Mouse (Mus musculus) brown adipose tissue, adult 24 weeks (tissue): Measurements from ENCODE around the gene Med13l. TPM values are rescaled to one million over a fixed set of nuclear protein-coding genes. Genes with fewer than 3 reads are reported as not detected.

ENCODE experiments used
- H3K27ac ChIP-seq: fragments of 200-500 bp; replicated peaks from 2 replicates; pipeline ENCODE4 v1.5.1; 2012; ENCODE audit warnings: low read depth, mild to moderate bottlenecking, low read length
- H3K4me1 ChIP-seq: fragments of 200-500 bp; 2 replicates; pipeline ENCODE4 v1.6.1; 2012; ENCODE audit warnings: low read length, mixed read lengths; ENCODE audit not compliant: control insufficient read depth, insufficient read depth, insufficient read length
- H3K4me3 ChIP-seq: fragments of 200-500 bp; 2 replicates; pipeline ENCODE4 v1.5.1; 2012; ENCODE audit warnings: low read depth, mild to moderate bottlenecking, low read length, moderate library complexity; ENCODE audit not compliant: insufficient read depth
- polyA plus RNA-seq: library from polyadenylated mRNA; stranded (reverse); fragments of >200 nt; gene quantifications from 2 replicates; pipeline ENCODE4 v1.2.4, GENCODE M21; 2012; ENCODE audit not compliant: missing spikeins, insufficient read depth, insufficient read length

Med13l gene
- polyA plus RNA-seq, 1 experiment = 11.4 TPM

GRCm38 (mm10) chr5:118532659-118533058 lies 27.8 kb upstream of the Med13l start:
- H3K4me3 ChIP-seq = no peak overlapping the region
- H3K27ac ChIP-seq = no peak overlapping the region
- H3K4me1 ChIP-seq = no peaks in the 10 kb centered on the region

DNA sequence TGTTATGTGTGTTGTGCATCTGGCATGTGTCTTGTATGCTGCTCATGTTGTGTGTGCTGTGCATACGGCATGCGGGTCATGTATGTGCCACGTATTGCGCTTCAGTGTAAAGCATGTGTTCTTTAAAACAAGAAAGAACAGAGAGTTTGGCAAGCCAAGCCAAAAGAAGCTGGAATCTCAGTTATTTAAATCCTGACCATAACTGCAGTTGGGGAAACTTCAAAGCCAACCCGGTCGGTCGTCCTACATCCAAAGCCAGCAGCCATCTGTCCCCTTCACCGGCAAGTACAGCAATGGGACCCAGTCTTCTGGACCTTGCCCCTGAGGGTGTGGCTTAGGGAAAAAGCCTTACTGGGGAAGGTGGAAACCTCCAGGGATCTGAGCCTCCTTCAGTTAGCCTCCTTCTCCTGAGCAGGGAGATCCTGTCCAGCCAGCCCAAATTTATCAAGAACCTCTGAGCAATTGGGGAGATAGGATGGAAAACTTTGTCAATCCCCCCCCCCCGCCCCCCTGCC lies 26.0 kb upstream of the Med13l start:
- Histone ChIP-seq H3K4me3 (no peak overlapping the region), H3K4me1 (no peaks in the 10 kb centered on the region), H3K27ac (no peak overlapping the region)

GRCm38 (mm10) chr5:118535130-118535529 lies 25.3 kb upstream of the Med13l start:
- no peaks in the 10 kb centered on the region for H3K4me1 ChIP-seq
- no peak overlapping the region for H3K4me3 ChIP-seq
- no peak overlapping the region for H3K27ac ChIP-seq

- no peak overlapping the region for H3K4me3 ChIP-seq
- no peaks in the 10 kb centered on the region for H3K4me1 ChIP-seq
- no peak overlapping the region for H3K27ac ChIP-seq
These were observed 22.0 kb upstream of the Med13l start for GRCm38 (mm10) chr5:118538487-118538886.

DNA sequence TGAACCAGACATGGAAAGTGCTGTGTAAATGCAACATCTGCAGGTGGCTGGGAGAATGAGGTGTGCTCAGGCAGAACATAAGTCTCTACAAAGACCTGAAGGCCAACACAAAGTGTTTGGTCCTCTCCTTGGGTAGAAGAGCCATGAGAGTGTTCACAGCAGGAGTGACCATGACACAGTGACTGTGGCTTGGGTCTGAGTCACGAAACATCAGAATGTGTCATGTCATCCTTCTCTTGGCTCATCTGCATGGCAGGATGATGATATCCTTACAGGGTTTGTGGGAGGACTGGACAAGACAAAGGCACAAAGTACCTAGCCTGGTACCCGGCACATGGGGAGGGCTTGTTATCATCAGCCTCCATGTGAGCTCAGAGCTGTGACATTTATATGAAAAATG lies 16.7 kb upstream of the Med13l start:
- Histone ChIP-seq H3K4me1 (no peaks in the 10 kb centered on the region), H3K4me3 (no peak overlapping the region), H3K27ac (no peak overlapping the region)

- Histone ChIP-seq H3K4me3 (no peak overlapping the region), H3K27ac (no peak overlapping the region), H3K4me1 (peaks cover 2% of the 10 kb centered on the region; the same call in 1 of the 2 replicates)
These were observed 10.0 kb upstream of the Med13l start for GRCm38 (mm10) chr5:118550493-118550892.

DNA sequence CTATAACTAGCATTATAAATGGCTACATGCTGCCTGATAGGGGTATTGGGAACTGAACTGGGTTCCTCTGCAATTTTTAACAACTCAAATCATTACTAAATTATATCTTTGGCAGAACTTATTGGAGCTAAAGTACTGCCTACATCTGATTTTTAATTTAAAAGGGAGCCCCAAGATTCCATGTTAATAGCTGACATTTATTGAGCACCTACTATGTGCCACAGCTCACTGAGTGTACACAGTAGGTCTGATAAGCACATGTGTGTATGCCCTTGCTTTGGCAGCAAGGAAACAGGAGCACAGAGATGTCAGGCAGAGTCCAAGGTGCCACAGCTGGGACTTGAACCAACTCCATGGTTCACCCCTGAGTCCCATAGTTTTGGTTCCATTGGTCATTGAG lies 7.2 kb upstream of the Med13l start:
- peaks cover 2% of the 10 kb centered on the region; the same call in 1 of the 2 replicates for H3K4me1 ChIP-seq
- H3K27ac ChIP-seq = no peak overlapping the region
- no peak overlapping the region for H3K4me3 ChIP-seq

DNA sequence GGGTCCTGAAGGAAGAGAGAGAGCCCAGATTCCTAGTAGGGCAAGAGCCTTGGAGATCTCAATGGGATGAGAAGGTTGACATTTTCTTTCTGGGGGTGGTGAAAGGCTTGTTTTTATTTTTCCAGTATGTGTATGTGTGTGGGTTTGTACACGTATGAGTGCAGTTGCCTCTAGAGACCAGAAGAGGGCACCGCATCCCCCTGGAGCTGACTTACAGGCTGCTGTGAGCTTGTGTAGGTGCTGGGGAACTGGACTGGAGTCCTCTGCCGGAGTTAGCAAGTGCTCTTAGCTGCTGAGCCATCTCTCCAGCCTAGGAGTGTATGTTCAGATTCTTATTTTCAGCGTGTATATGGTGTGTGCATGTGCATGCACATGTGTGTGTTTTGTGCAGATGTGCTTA lies 5.2 kb upstream of the Med13l start:
- H3K4me3 ChIP-seq = no peak overlapping the region
- no peaks in the 10 kb centered on the region for H3K4me1 ChIP-seq

GRCm38 (mm10) chr5:118556387-118556937 lies 4.0 kb upstream of the Med13l start:
- H3K27ac ChIP-seq = no peak overlapping the region
- H3K4me3 ChIP-seq = no peak overlapping the region
- H3K4me1 ChIP-seq = no peaks in the 10 kb centered on the region

More for the DNA sequence above, 5.2 kb upstream of the Med13l start:
- no peak overlapping the region for H3K27ac ChIP-seq

- Histone ChIP-seq H3K4me1 (peaks cover 14% of the 10 kb centered on the region), H3K27ac (no peak overlapping the region), H3K4me3 (no peak overlapping the region)
These were observed 1.6 kb upstream of the Med13l start for GRCm38 (mm10) chr5:118558841-118559240.

DNA sequence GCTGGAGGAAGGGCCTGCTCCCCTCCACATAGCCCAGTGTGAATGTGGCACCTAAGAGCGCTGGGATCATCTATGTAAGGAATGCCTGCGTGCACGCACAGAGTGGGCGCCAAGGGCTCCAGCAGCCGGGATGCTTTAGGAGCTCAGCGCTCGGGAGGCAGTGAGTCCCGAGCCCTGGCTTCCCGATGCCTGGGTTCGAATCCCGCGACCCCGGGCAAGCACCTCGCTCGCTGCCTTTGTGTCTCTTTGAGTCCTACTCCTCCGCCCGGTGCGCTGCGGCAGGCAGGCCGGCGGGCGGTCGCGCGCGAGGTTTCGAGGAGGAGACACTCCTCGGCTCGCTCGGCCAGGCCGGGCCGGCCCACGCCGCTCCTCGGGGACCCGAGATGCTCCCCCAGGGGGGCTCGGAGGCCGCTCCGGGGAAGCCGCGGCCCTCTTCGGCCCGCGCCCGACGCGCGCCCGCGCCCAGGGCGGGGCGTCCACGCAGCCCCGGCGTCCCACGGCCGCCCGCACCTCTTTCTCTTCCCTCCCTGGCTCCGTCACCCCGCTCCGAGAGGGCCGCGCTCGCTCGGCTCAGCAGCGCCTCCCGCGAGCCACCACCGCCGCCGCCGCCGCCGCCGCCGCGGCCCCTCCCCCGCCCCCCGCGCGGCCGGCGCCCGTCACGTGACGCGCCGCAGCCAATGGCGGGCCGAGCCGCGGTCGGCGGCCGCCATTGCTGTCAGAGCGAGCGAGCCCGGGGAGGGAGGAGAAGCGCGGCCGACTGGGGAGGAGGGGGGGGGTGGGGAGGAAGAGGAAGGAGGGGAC lies 695 bp upstream of the Med13l start:
- H3K4me3 ChIP-seq = peak overlapping the region; percentile 89
- peak overlapping the region; percentile 80 for H3K27ac ChIP-seq
- H3K4me1 ChIP-seq = peaks cover 16% of the 10 kb centered on the region

DNA sequence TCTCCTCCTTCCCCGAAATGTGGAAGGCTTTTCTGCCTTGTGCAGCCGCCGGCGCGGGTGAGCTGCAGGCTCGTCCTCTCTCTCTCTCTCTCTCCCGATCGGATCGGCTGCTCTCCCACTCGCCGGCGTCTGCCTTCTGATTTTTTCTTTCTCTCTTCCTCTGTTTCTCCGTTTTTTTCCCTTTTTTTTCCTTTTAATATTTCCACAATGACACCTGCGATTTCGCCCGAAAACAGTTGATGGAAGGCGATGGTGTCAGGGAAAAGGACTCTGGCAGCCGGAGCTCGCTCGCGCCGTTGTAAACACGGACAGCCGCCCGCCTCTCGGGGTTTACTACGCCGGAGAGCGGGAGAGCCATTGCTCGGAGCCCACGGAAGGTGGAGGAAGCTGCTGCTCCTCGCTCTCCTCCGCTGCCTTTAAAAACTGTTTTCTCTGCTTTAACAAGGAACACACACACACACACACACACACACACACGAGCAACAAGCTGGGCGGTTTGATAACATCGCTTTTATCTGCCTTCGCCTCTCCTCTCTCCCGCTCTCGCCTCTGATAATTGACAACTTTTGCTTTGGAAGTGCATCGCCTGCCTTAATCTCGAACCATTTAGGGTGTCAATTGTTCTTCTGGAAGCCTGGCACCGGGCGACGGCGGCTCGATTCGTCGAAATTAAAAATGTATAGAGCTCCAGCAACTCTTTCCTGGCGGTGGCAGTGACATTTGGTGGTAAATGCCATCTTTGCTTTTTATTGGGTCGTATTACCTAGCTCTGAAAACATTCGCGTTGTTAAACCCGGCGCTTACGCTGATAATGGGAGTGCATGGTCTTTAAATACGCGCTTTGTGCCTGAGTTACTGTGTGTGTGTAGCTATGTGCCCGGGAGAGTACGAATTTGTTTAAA lies 858 bp downstream of the Med13l start:
- Histone ChIP-seq H3K4me3 (peak overlapping the region; percentile 87), H3K4me1 (peaks cover 16% of the 10 kb centered on the region)

GRCm38 (mm10) chr5:118562206-118562605 lies 1.7 kb downstream of the Med13l start:
- H3K4me3 ChIP-seq = peak overlapping the region; percentile 87
- no peak overlapping the region for H3K27ac ChIP-seq
- peaks cover 20% of the 10 kb centered on the region for H3K4me1 ChIP-seq

More for the DNA sequence above, 858 bp downstream of the Med13l start:
- peak overlapping the region; percentile 54; the same call in 1 of the 2 replicates for H3K27ac ChIP-seq

DNA sequence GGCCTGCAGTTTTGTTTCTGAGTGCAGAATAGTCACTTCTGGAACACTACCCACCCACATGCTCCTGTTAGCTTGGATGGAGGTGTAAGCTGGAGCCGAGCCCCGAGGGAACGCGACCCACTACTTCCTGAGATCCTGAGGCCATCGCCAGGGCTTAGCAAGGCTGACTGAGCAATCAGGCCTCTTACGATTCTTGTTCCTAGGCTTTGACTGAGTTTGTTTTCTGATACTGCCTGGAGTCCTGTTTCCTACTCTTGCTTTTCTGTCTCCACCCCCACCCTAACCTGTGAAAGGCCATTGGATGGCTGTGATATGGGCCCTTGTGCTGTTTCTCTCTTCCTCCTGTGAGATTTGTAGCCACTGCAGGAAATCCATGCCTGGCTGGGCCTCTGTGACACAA lies 3.1 kb downstream of the Med13l start:
- Histone ChIP-seq H3K27ac (0 out of 2 replicates have a peak overlapping the region, but pooled peaks have one; percentile 9), H3K4me1 (peaks cover 31% of the 10 kb centered on the region), H3K4me3 (no peak overlapping the region)

DNA sequence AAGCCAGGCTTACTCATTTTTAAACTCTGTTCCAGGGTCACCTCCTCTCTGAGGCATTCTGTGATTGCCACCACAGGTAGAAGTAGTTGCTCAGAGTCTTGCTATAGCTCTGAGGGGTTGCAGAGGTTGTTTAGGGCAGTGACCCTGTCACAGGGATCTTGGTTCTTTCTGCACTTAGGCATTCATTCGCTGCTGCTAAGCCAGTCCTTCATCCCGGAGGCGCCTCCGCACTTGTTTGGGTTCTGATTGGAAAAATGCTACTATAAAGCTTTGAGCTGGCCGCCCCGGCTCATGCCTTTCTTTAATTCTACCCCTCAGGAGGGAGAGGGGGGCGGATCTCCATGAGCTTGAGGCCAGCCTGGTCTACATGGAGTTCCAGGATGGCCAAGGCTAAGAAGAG lies 6.9 kb downstream of the Med13l start:
- H3K27ac ChIP-seq = no peak overlapping the region

More for the DNA sequence above, 6.9 kb downstream of the Med13l start:
- H3K4me3 ChIP-seq = no peak overlapping the region
- peaks cover 43% of the 10 kb centered on the region for H3K4me1 ChIP-seq
